Mouse (Mus musculus) cortical plate, adult 2 months (tissue): ENCODE results near the gene Mvp. TPM values are rescaled to one million over a fixed set of nuclear protein-coding genes. Genes with fewer than 3 reads are reported as not detected.

Experiments
- H3K27ac ChIP-seq: fragments of 200-500 bp; 2 replicates; pipeline ENCODE4 v1.5.1; 2012; ENCODE audit warnings: low read length, control low read depth, inconsistent platforms; ENCODE audit not compliant: insufficient read depth
- H3K4me1 ChIP-seq: fragments of 200-500 bp; 2 replicates; pipeline ENCODE4 v1.6.1; 2011; ENCODE audit warnings: low read length; ENCODE audit not compliant: control insufficient read depth, insufficient read depth
- H3K4me3 ChIP-seq: fragments of 200-500 bp; 2 replicates; pipeline ENCODE4 v1.5.1; 2011; ENCODE audit warnings: mild to moderate bottlenecking, low read length, control low read depth; ENCODE audit not compliant: insufficient read depth
- CTCF ChIP-seq: fragments of 200-500 bp; IDR thresholded peaks from 2 replicates; pipeline ENCODE4 v1.5.1; 2011; ENCODE audit warnings: mild to moderate bottlenecking, control low read depth, low read length; ENCODE audit not compliant: insufficient read depth; ENCODE audit errors: extremely low read depth
- POLR2A ChIP-seq: fragments of 200-500 bp; IDR thresholded peaks from 2 replicates; pipeline ENCODE4 v1.6.1; 2011; ENCODE audit warnings: mild to moderate bottlenecking, low read length, control low read depth; ENCODE audit not compliant: insufficient read depth; ENCODE audit errors: extremely low read depth
- polyA plus RNA-seq: library from polyadenylated mRNA; depleted of rRNA; stranded (reverse); fragments of >200 nt; gene quantifications from 2 replicates; pipeline ENCODE4 v1.2.3, GENCODE M21; 2012

Mvp gene
- polyA plus RNA-seq, 1 experiment, result 8.2 TPM

- no peak for TF ChIP-seq CTCF
- no peak for TF ChIP-seq POLR2A
- Histone ChIP-seq H3K27ac (peak overlapping the region; percentile 76), H3K4me1 (peaks cover 11% of the 10 kb centered on the region), H3K4me3 (peak overlapping the region; percentile 85)
Observed at GRCm38 (mm10) chr7:127020491-127020890, 6.1 kb upstream of the Mvp start.

- Histone ChIP-seq H3K27ac (peak overlapping the region; percentile 76), H3K4me1 (peaks cover 11% of the 10 kb centered on the region), H3K4me3 (peak overlapping the region; percentile 85)
- TF ChIP-seq CTCF (no peak), POLR2A (peak; percentile 37; the same call in 1 of the 2 replicates)
Observed at GRCm38 (mm10) chr7:127020031-127020430, 5.6 kb upstream of the Mvp start.

- Histone ChIP-seq H3K4me1 (peaks cover 8% of the 10 kb centered on the region), H3K27ac (peak overlapping the region; percentile 24), H3K4me3 (peak overlapping the region; percentile 85)
- TF ChIP-seq CTCF, result no peak
- no peak for TF ChIP-seq POLR2A
Observed at GRCm38 (mm10) chr7:127019306-127019960, 5.0 kb upstream of the Mvp start.

GRCm38 (mm10) chr7:127018416-127019305 lies 4.2 kb upstream of the Mvp start:
- TF ChIP-seq CTCF (no peak), POLR2A (no peak)
- Histone ChIP-seq H3K4me1 (peaks cover 3% of the 10 kb centered on the region), H3K27ac (peak overlapping the region; percentile 24; the same call in 1 of the 2 replicates), H3K4me3 (peak overlapping the region; percentile 85)

GRCm38 (mm10) chr7:127017950-127018345 lies 3.5 kb upstream of the Mvp start:
- no peak overlapping the region for H3K27ac ChIP-seq
- peaks cover 3% of the 10 kb centered on the region; the same call in 1 of the 2 replicates for H3K4me1 ChIP-seq
- TF ChIP-seq POLR2A, result no peak
- no peak for TF ChIP-seq CTCF
- H3K4me3 ChIP-seq, result peak overlapping the region; percentile 85; the same call in 1 of the 2 replicates

- TF ChIP-seq CTCF (peak; percentile 52), POLR2A (peak; percentile 89)
- Histone ChIP-seq H3K4me3 (peak within 1 kb of the TSS; percentile 85), H3K27ac (peak within 1 kb of the TSS; percentile 86), H3K4me1 (peaks cover 3% of the 10 kb centered on the region; the same call in 1 of the 2 replicates)
Observed at GRCm38 (mm10) chr7:127016971-127017949, 2.8 kb upstream of the Mvp start, which contains the start of gene Pagr1a. Pagr1a (minus strand) TSS chr7:127017352.

GRCm38 (mm10) chr7:127016486-127016938 lies 2.1 kb upstream of the Mvp start:
- H3K27ac ChIP-seq, result peak overlapping the region; percentile 86
- TF ChIP-seq CTCF (no peak), POLR2A (peak; percentile 43; the same call in 1 of the 2 replicates)
- H3K4me1 ChIP-seq, result no peaks in the 10 kb centered on the region; the same call in 1 of the 2 replicates
- H3K4me3 ChIP-seq, result peak overlapping the region; percentile 54

GRCm38 (mm10) chr7:127016481-127016485 lies 1.9 kb upstream of the Mvp start, which contains the start of gene Pagr1b:
Pagr1b (minus strand) TSS chr7:127016484.
- H3K4me3 ChIP-seq, result peak within 1 kb of the TSS; percentile 54
- no peaks in the 10 kb centered on the region for H3K4me1 ChIP-seq
- TF ChIP-seq CTCF (no peak), POLR2A (no peak)
- peak within 1 kb of the TSS; percentile 86 for H3K27ac ChIP-seq

GRCm38 (mm10) chr7:127016081-127016480 lies 1.7 kb upstream of the Mvp start:
- TF ChIP-seq POLR2A, result no peak
- no peak for TF ChIP-seq CTCF
- peak overlapping the region; percentile 86 for H3K27ac ChIP-seq
- peak overlapping the region; percentile 54 for H3K4me3 ChIP-seq
- H3K4me1 ChIP-seq, result no peaks in the 10 kb centered on the region
